Mouse (Mus musculus) neutrophil, adult 83 days (primary cell): ENCODE results near the gene Vmn2r65. TPM values are rescaled to one million over a fixed set of nuclear protein-coding genes. Genes with fewer than 3 reads are reported as not detected.

Experiments
- total RNA-seq, 2 experiments: library from RNA; stranded (reverse); gene quantifications; one replicate each; pipeline ENCODE4 v1.2.4; 2023

Vmn2r65 gene
- not detected for total RNA-seq

DNA sequence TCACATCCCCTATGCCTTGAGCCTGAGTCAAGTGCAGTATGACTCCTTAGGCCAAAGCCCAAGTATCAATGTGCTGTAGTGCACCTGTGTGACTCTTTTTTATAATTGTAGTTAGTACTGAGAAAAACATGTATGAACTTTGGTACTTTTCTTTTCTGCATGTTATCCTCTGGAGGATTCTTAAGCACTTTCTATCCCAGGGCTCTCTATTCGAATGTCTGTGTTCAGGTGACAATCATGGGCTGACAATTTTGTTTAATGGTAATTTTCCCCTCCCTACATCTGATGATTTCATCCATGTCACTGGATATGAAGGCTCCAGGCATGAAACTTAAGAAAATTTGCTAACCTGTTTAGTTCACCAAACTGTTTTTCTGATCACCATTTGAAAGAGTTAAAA lies at the start of gene Vmn2r65:
Vmn2r65 (minus strand) TSS at position 101 of the 400 bp plus-strand sequence.

DNA sequence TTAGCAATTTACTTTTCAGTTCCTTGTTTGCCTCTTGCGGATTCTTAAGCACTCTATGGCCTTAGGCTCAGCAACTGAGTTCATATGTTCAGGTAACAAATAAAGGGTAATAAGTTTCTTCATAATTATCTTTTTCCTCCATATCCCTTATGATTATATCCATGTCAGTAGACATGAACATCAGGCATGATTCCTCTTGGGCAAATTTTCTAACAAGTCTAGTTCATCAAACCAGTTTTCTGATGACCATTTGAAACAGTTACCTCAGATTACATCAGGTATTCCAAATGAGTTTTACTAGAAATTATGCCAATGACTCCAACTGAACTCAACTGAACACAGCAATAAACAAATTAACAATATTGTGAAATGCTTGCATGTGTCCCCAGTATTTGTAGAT lies 48.3 kb upstream of the Vmn2r65 start, which contains the start of gene Vmn2r66:
Vmn2r66 (minus strand) TSS at position 101 of the 400 bp plus-strand sequence.

Other genes starting within 250 kb of the Vmn2r65 start
- not detected for gene Olfr291, start 110.6 kb downstream of the Vmn2r65 start, total RNA-seq
- not detected for gene Vmn2r66, start 48.2 kb upstream of the Vmn2r65 start, total RNA-seq
- gene Vmn2r67, start 191.9 kb upstream of the Vmn2r65 start, total RNA-seq: not detected